Mouse (Mus musculus) T-cell, adult 66 days (primary cell): ENCODE measurements around the gene Spata7. TPM values are rescaled to one million over a fixed set of nuclear protein-coding genes. Genes with fewer than 3 reads are reported as not detected.

Experiments
- total RNA-seq, 2 experiments: library from RNA; stranded (reverse); gene quantifications; 3 replicates in 1 of 2; 4 replicates in 1 of 2; pipeline ENCODE4 v1.2.4; 2023

The Spata7 gene
- 1 to 10 TPM; 2.5 to 2.7 TPM for total RNA-seq

GRCm38 (mm10) chr12:98627392-98628259 is at the start of gene Spata7:
TSS of gene Spata7 (plus strand) at chr12:98628157.

Other genes with a start within 250 kb of the Spata7 start
- not detected for gene Kcnk10, start 49.8 kb upstream of the Spata7 start, total RNA-seq
- 1 to 10 TPM; 5.6 to 6.0 TPM for gene Ptpn21, start 109.2 kb downstream of the Spata7 start, total RNA-seq
- gene Zc3h14, start 118.8 kb downstream of the Spata7 start, total RNA-seq = 10 to 100 TPM; 91.5 to 95.4 TPM